Mouse (Mus musculus) hindbrain, embryonic 16.5 days (tissue): ENCODE results near the gene Styxl1. TPM values are rescaled to one million over a fixed set of nuclear protein-coding genes. Genes with fewer than 3 reads are reported as not detected.

Experiments used
- ATAC-seq: fragments of 200-750 bp; cut with Nextera tagmentation; 2 replicates; pipeline ENCODE4 v1.8.0; 2017; ENCODE audit warnings: moderate TSS enrichment, moderate library complexity
- H3K27ac ChIP-seq: fragments of 300-500 bp; sonication (generic); 2 replicates; pipeline ENCODE4 v1.5.1; 2014; ENCODE audit warnings: low read depth, mild to moderate bottlenecking, control low read depth, low read length, moderate library complexity
- H3K27me3 ChIP-seq: fragments of 300-500 bp; sonication (generic); replicated peaks from 2 replicates; pipeline ENCODE4 v1.6.1; 2014; ENCODE audit warnings: low read length; ENCODE audit not compliant: control insufficient read depth, insufficient read depth
- H3K36me3 ChIP-seq: fragments of 300-500 bp; sonication (generic); 2 replicates; pipeline ENCODE4 v1.6.1; 2014; ENCODE audit warnings: mild to moderate bottlenecking, low read length, moderate library complexity, mixed read lengths; ENCODE audit not compliant: control insufficient read depth, insufficient read depth
- H3K4me1 ChIP-seq: fragments of 300-500 bp; sonication (generic); 2 replicates; pipeline ENCODE4 v1.6.1; 2014; ENCODE audit warnings: low read depth, low read length; ENCODE audit not compliant: control insufficient read depth, insufficient read depth
- H3K4me2 ChIP-seq: fragments of 300-500 bp; sonication (generic); 2 replicates; pipeline ENCODE4 v1.6.1; 2014; ENCODE audit warnings: mild to moderate bottlenecking, low read length, control low read depth, moderate library complexity
- H3K4me3 ChIP-seq: fragments of 300-500 bp; sonication (generic); 2 replicates; pipeline ENCODE4 v1.5.1; 2014; ENCODE audit warnings: mild to moderate bottlenecking, low read length, control low read depth, moderate library complexity
- H3K9ac ChIP-seq: fragments of 300-500 bp; sonication (generic); 2 replicates; pipeline ENCODE4 v1.6.1; 2014; ENCODE audit warnings: low read depth, mild to moderate bottlenecking, control low read depth, low read length, moderate library complexity
- H3K9me3 ChIP-seq: fragments of 300-500 bp; sonication (generic); 2 replicates; pipeline ENCODE4 v1.6.1; 2014; ENCODE audit warnings: mild to moderate bottlenecking, low read length, moderate library complexity; ENCODE audit not compliant: control insufficient read depth
- WGBS: fragments of 180-500 bp; shearing (Covaris S2); extraction: QIAGEN DNeasy Blood & Tissue Kit; methylation state at CpG from one replicate; pipeline ENCODE4 v1.1.7; 2014; 5-methylcytosine and 5-hydroxymethylcytosine counted together
- polyA plus RNA-seq: library from polyadenylated mRNA; unstranded; fragments of >200 nt; fragmentation: Nextera tagmentation; extraction: Ambion mirVana; gene quantifications from 2 replicates; pipeline ENCODE4 v1.2.1, GENCODE M21; 2015

Gene Styxl1
- polyA plus RNA-seq, 1 experiment from 2014 or later = 0.48 TPM

GRCm38 (mm10) chr5:135731322-135731721, 46.9 kb downstream of the Styxl1 start:
- Histone ChIP-seq H3K4me2 (no peak overlapping the region), H3K9ac (no peak overlapping the region), H3K4me3 (no peak overlapping the region), H3K36me3 (peaks cover 58% of the 10 kb centered on the region), H3K27me3 (no peaks in the 10 kb centered on the region), H3K4me1 (peaks cover 10% of the 10 kb centered on the region), H3K27ac (no peak overlapping the region), H3K9me3 (no peaks in the 10 kb centered on the region)
- ATAC-seq = no peak
- whole genome bisulfite sequencing = 96% methylated on average over 16 of the region's 16 CpGs

- H3K36me3 ChIP-seq = peaks cover 55% of the 10 kb centered on the region
- H3K4me3 ChIP-seq = no peak overlapping the region
- H3K27ac ChIP-seq = no peak overlapping the region
- H3K4me1 ChIP-seq = peaks cover 14% of the 10 kb centered on the region
- WGBS = 92% methylated on average over 10 of the region's 10 CpGs
- no peak overlapping the region for H3K9ac ChIP-seq
- no peaks in the 10 kb centered on the region for H3K27me3 ChIP-seq
- no peaks in the 10 kb centered on the region for H3K9me3 ChIP-seq
- no peak overlapping the region for H3K4me2 ChIP-seq
- ATAC-seq = no peak
Measured at GRCm38 (mm10) chr5:135730916-135731315, 47.3 kb downstream of the Styxl1 start.

- Histone ChIP-seq H3K36me3 (peaks cover 49% of the 10 kb centered on the region), H3K4me1 (peaks cover 20% of the 10 kb centered on the region), H3K4me3 (no peak overlapping the region), H3K9me3 (no peaks in the 10 kb centered on the region), H3K27ac (no peak overlapping the region), H3K27me3 (no peaks in the 10 kb centered on the region), H3K4me2 (no peak overlapping the region), H3K9ac (no peak overlapping the region)
- no peak for ATAC-seq
- WGBS = 96% methylated on average over 10 of the region's 10 CpGs
Measured at GRCm38 (mm10) chr5:135730278-135730677, 47.9 kb downstream of the Styxl1 start.

- H3K4me1 ChIP-seq = peaks cover 30% of the 10 kb centered on the region
- no peaks in the 10 kb centered on the region for H3K9me3 ChIP-seq
- no peak overlapping the region for H3K4me3 ChIP-seq
- H3K27me3 ChIP-seq = no peaks in the 10 kb centered on the region
- no peak overlapping the region for H3K4me2 ChIP-seq
- H3K36me3 ChIP-seq = peaks cover 41% of the 10 kb centered on the region
- H3K9ac ChIP-seq = no peak overlapping the region
- 88% methylated on average over 13 of the region's 13 CpGs for WGBS
- ATAC-seq = no peak
- H3K27ac ChIP-seq = no peak overlapping the region
Measured at GRCm38 (mm10) chr5:135729351-135729750, 48.8 kb downstream of the Styxl1 start.

- H3K9me3 ChIP-seq = no peaks in the 10 kb centered on the region
- 94% methylated on average over 13 of the region's 13 CpGs for WGBS
- H3K27ac ChIP-seq = no peak overlapping the region
- no peak overlapping the region for H3K4me2 ChIP-seq
- peaks cover 31% of the 10 kb centered on the region for H3K36me3 ChIP-seq
- no peak overlapping the region for H3K9ac ChIP-seq
- no peaks in the 10 kb centered on the region for H3K27me3 ChIP-seq
- no peak overlapping the region for H3K4me3 ChIP-seq
- H3K4me1 ChIP-seq = peaks cover 31% of the 10 kb centered on the region
- no peak for ATAC-seq
Measured at GRCm38 (mm10) chr5:135728361-135728760, 49.8 kb downstream of the Styxl1 start.

- Histone ChIP-seq H3K9ac (no peak overlapping the region), H3K9me3 (no peaks in the 10 kb centered on the region), H3K4me2 (no peak overlapping the region), H3K36me3 (peaks cover 26% of the 10 kb centered on the region), H3K4me1 (peaks cover 31% of the 10 kb centered on the region), H3K27me3 (no peaks in the 10 kb centered on the region), H3K4me3 (no peak overlapping the region), H3K27ac (no peak overlapping the region)
- 92% methylated on average over 9 of the region's 9 CpGs for WGBS
- no peak for ATAC-seq
Measured at GRCm38 (mm10) chr5:135727871-135728270, 50.3 kb downstream of the Styxl1 start.

GRCm38 (mm10) chr5:135726641-135727346, 51.4 kb downstream of the Styxl1 start:
- H3K9me3 ChIP-seq = no peaks in the 10 kb centered on the region
- peaks cover 31% of the 10 kb centered on the region for H3K4me1 ChIP-seq
- no peak overlapping the region for H3K4me2 ChIP-seq
- ATAC-seq = no peak
- 62% methylated on average over 2 of the region's 2 CpGs for WGBS
- peak overlapping the region; percentile 55 for H3K9ac ChIP-seq
- peaks cover 24% of the 10 kb centered on the region for H3K36me3 ChIP-seq
- H3K27ac ChIP-seq = peak overlapping the region; percentile 39; the same call in 1 of the 2 replicates
- H3K4me3 ChIP-seq = no peak overlapping the region
- H3K27me3 ChIP-seq = no peaks in the 10 kb centered on the region

- no peaks in the 10 kb centered on the region for H3K27me3 ChIP-seq
- H3K36me3 ChIP-seq = peaks cover 19% of the 10 kb centered on the region
- H3K4me2 ChIP-seq = peak overlapping the region; percentile 29
- peak overlapping the region; percentile 74 for H3K27ac ChIP-seq
- WGBS = 17% methylated on average over 6 of the region's 6 CpGs
- peaks cover 31% of the 10 kb centered on the region for H3K4me1 ChIP-seq
- H3K9ac ChIP-seq = peak overlapping the region; percentile 55
- H3K9me3 ChIP-seq = no peaks in the 10 kb centered on the region
- ATAC-seq = no peak
- peak overlapping the region; percentile 12; the same call in 1 of the 2 replicates for H3K4me3 ChIP-seq
Measured at GRCm38 (mm10) chr5:135725991-135726390, 52.2 kb downstream of the Styxl1 start.

- WGBS = 2% methylated on average over 8 of the region's 8 CpGs
- peak; percentile 77 for ATAC-seq
- Histone ChIP-seq H3K9me3 (no peaks in the 10 kb centered on the region), H3K4me2 (peak overlapping the region; percentile 29), H3K4me1 (peaks cover 31% of the 10 kb centered on the region), H3K36me3 (peaks cover 13% of the 10 kb centered on the region), H3K27ac (peak overlapping the region; percentile 74), H3K9ac (peak overlapping the region; percentile 55), H3K4me3 (peak overlapping the region; percentile 12; the same call in 1 of the 2 replicates), H3K27me3 (no peaks in the 10 kb centered on the region)
Measured at GRCm38 (mm10) chr5:135725391-135725841, 52.8 kb downstream of the Styxl1 start.
